Mouse (Mus musculus): ENCODE results near the gene Gatad2a.

- TF ChIP-seq CTCF (IDR thresholded peaks at IDR 0.05; ENCODE audit: control insufficient read depth, insufficient read depth, low read length) (no peak), POLR2A (IDR thresholded peaks at IDR 0.05; ENCODE audit: borderline replicate concordance, control insufficient read depth, low read depth, low read length) (no peak)
These were observed 16.2 kb upstream of the Gatad2a start for GRCm38 (mm10) chr8:70012350-70012749.
